Mouse (Mus musculus) embryonic facial prominence, embryonic 13.5 days (tissue): ENCODE data around the gene Nck1. TPM values are rescaled to one million over a fixed set of nuclear protein-coding genes. Genes with fewer than 3 reads are reported as not detected.

Experiments used
- ATAC-seq: fragments of 200-750 bp; cut with Nextera tagmentation; 2 replicates; pipeline ENCODE4 v1.8.0; 2017; ENCODE audit warnings: low read depth; ENCODE audit not compliant: insufficient number of reproducible peaks, insufficient read depth, low FRiP score, low TSS enrichment
- H3K27ac ChIP-seq: fragments of 300-500 bp; sonication (generic); 2 replicates; pipeline ENCODE4 v1.5.1; 2015; ENCODE audit warnings: moderate library complexity, mild to moderate bottlenecking, inconsistent platforms
- H3K27me3 ChIP-seq: fragments of 300-500 bp; sonication (generic); 2 replicates; pipeline ENCODE4 v1.6.1; 2015; ENCODE audit warnings: mild to moderate bottlenecking, inconsistent platforms
- H3K36me3 ChIP-seq: fragments of 300-500 bp; sonication (generic); 2 replicates; pipeline ENCODE4 v1.6.1; 2015; ENCODE audit warnings: mild to moderate bottlenecking, inconsistent platforms
- H3K4me1 ChIP-seq: fragments of 300-500 bp; sonication (generic); 2 replicates; pipeline ENCODE4 v1.6.1; 2015; ENCODE audit warnings: inconsistent platforms
- H3K4me2 ChIP-seq: fragments of 300-500 bp; sonication (generic); 2 replicates; pipeline ENCODE4 v1.6.1; 2015; ENCODE audit warnings: moderate library complexity, mild to moderate bottlenecking, inconsistent platforms
- H3K4me3 ChIP-seq: fragments of 300-500 bp; sonication (generic); 2 replicates; pipeline ENCODE4 v1.5.1; 2015; ENCODE audit warnings: mild to moderate bottlenecking, inconsistent platforms
- H3K9ac ChIP-seq: fragments of 300-500 bp; sonication (generic); 2 replicates; pipeline ENCODE4 v1.6.1; 2015; ENCODE audit warnings: mild to moderate bottlenecking, inconsistent platforms
- H3K9me3 ChIP-seq: fragments of 300-500 bp; sonication (generic); 2 replicates; pipeline ENCODE4 v1.6.1; 2016; ENCODE audit warnings: inconsistent platforms
- WGBS: fragments of 180-500 bp; shearing (Covaris S2); methylation state at CpG from one replicate; pipeline ENCODE4 v1.1.7; 2015; ENCODE audit warnings: mixed read lengths; 5-methylcytosine and 5-hydroxymethylcytosine counted together
- polyA plus RNA-seq: library from polyadenylated mRNA; unstranded; fragments of >200 nt; fragmentation: Nextera tagmentation; extraction: Ambion mirVana; gene quantifications from 2 replicates; pipeline ENCODE4 v1.2.1, GENCODE M21; 2015

Nck1 gene
- polyA plus RNA-seq, 1 experiment from 2014 or later = 70.1 TPM

DNA sequence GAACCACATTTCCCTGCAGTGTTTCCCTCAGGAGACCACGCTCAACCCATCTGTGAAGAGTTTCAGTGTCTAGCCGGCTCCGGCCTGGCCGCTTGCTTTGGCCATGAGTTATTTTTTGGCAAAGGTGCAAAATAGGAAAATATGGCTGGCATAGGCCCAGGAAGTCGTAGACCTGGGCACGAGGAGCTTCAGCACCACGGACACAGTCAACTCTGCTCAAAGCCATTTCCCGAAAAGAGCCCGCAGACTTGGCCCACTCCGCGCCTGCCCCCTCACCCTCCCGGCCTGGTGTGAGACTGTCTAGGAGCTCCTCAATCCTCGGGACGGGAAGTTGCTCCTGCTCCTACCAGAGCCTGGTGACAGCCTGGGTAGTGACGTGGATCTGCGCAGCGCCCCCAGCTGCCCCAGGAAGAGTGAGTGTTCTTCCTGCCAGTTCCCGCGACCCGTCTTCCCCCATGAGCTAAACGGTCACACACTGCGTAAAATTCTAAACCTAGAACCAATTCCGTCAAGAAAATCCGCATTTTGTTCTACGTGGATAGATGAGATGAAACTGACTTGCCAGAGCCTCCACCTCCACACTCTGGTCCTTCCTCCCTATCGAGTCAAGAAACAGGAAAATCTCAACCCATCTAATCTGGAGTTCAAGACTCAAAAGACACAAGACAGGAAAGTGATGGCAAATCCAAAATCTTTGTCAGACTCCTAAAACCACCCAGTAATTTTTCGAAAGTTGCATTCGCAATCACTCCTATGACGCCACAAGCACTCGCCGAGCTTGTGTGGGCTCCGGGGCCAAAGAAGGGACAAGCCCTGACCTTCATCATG lies 24.1 kb upstream of the Nck1 start:
- Histone ChIP-seq H3K36me3 (no peaks in the 10 kb centered on the region), H3K27me3 (0 out of 2 replicates have a peak, but pooled peaks cover 3% of the 10 kb centered on the region), H3K4me1 (peaks cover 5% of the 10 kb centered on the region; the same call in 1 of the 2 replicates), H3K4me3 (peak overlapping the region; percentile 74), H3K4me2 (peak overlapping the region; percentile 88), H3K9ac (peak overlapping the region; percentile 78), H3K9me3 (no peaks in the 10 kb centered on the region), H3K27ac (no peak overlapping the region)
- no peak for ATAC-seq
- 8% methylated on average over 32 of the region's 32 CpGs for WGBS

DNA sequence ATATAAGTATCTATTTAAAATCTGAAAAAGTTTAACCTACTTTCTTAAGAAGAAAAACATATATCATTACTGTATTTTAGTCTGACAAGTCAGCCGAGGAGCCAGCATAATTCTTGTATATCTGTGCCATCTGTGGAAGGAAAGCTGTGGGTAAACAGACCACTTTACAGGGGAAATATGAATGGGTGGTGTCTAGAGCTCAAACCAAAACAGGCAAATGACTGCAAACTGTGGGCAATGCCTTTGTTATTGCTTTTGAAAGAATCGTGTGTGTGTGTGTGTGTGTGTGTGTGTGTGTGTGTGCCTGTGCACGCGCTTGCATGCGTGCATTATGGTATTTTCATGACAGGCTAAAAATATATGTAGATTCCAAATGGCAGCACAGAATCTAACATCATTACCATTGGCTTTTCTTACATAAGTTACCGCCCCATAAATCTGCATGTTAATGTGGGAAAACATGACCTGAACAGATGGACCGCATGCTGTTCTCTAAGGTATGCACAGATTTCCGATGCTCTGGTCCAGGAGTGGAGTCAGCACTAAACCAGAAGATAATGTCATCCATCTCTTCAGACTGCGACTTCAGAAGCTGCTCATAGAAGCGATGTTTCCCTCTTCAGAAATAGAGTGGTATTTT lies 14.4 kb upstream of the Nck1 start:
- Histone ChIP-seq H3K9me3 (no peaks in the 10 kb centered on the region), H3K4me3 (no peak overlapping the region), H3K9ac (no peak overlapping the region), H3K4me1 (peaks cover 7% of the 10 kb centered on the region), H3K36me3 (no peaks in the 10 kb centered on the region), H3K27ac (no peak overlapping the region), H3K27me3 (no peaks in the 10 kb centered on the region), H3K4me2 (no peak overlapping the region)
- ATAC-seq = no peak
- 81% methylated on average over 10 of the region's 10 CpGs for WGBS

DNA sequence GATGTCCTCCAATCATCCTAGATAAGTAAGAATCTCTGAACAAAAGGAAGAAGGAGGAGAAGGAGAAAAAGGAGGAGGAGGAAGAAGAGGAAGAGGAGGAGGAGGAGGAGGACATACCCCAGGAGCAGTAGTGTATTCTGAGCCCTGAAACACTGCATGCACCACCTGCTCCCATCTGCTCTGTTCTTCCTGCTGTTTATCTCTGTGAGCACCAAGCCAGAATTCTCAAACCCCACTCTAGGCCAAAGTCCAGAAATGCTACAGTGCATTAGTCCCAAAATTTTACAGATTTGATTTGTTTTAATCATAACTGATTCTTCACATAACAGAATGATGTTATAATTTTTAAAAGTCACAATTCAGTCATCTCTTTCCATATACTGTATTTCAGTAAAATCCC lies 13.1 kb upstream of the Nck1 start:
- peaks cover 10% of the 10 kb centered on the region for H3K4me1 ChIP-seq
- no peak overlapping the region for H3K27ac ChIP-seq
- H3K27me3 ChIP-seq = no peaks in the 10 kb centered on the region
- ATAC-seq = no peak
- H3K4me2 ChIP-seq = no peak overlapping the region
- H3K9me3 ChIP-seq = no peaks in the 10 kb centered on the region
- no peak overlapping the region for H3K4me3 ChIP-seq
- H3K9ac ChIP-seq = no peak overlapping the region
- no peaks in the 10 kb centered on the region for H3K36me3 ChIP-seq

DNA sequence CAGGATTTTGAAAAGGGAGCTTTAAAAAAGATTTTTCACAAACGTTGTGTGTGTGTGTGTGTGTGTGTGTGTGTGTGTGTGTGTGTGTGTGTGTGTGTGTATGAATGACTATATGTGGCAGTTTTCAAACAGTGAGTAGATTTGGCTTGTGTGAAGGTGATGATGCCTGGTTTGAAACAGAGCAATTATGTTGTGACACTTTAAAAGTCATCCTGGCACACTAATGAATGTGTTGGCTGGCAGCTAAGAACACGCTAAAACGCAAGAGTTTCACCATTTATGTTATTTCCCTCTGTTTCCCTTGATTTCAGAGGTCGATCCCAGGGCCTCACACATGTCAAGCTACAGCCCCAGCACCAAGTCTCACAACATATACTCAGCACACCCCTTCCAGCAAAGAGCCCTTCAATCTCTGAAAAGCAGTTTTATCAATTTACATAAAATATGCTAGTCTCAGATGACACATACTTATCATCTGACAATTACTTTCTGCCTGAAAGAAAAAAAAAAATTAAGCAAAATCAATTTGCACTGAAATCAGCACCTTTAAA lies 12.2 kb upstream of the Nck1 start:
- Histone ChIP-seq H3K36me3 (peaks cover 3% of the 10 kb centered on the region; the same call in 1 of the 2 replicates), H3K27me3 (no peaks in the 10 kb centered on the region), H3K4me3 (no peak overlapping the region), H3K9ac (no peak overlapping the region), H3K9me3 (no peaks in the 10 kb centered on the region), H3K4me2 (no peak overlapping the region), H3K4me1 (peaks cover 10% of the 10 kb centered on the region), H3K27ac (no peak overlapping the region)
- no peak for ATAC-seq
- WGBS = 86% methylated on average over 4 of the region's 4 CpGs

DNA sequence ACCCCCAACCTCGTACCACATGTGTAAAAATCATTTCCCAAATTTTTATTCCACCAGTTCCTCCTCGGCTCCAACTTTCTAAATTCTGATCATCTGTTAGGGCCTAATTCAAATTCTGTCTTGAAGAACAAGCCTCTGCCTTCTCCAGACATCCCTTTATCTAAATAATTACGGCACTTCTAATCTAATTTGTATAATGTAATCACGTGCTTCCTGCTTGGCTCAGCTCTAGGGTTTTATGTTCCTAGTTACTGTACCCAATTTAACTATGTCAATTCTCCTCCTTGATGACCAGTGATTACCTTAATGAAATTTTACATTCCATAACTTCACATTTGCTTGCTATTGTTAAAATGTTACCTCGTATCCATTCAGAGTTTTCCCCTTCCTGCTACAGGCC lies 9.8 kb upstream of the Nck1 start:
- Histone ChIP-seq H3K27me3 (no peaks in the 10 kb centered on the region), H3K9ac (no peak overlapping the region), H3K9me3 (no peaks in the 10 kb centered on the region), H3K4me3 (no peak overlapping the region), H3K4me2 (no peak overlapping the region), H3K27ac (no peak overlapping the region), H3K4me1 (peaks cover 10% of the 10 kb centered on the region), H3K36me3 (peaks cover 14% of the 10 kb centered on the region)
- WGBS = 31% methylated on average over 5 of the region's 5 CpGs
- ATAC-seq = no peak

DNA sequence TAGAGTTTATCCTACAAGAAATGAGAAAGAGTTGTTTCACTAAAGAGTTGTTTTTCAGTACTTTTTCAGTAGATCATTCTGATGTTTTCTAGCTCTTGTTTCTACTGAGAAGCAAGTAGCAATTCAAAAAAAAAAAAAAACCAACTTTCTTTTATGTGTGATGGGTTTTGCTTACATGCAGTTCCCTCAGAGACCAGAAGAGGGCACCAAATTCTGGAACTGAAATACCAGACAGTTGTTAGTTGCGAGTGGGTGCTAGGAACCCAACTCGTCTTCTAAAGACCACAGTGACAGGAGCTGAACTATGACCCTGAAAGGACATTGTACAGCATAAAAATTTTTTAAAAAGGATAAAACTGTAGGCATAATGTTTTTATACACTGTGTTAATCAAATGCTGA lies 2.4 kb upstream of the Nck1 start:
- peaks cover 24% of the 10 kb centered on the region for H3K36me3 ChIP-seq
- H3K9me3 ChIP-seq = peaks cover 5% of the 10 kb centered on the region
- H3K4me3 ChIP-seq = no peak overlapping the region
- H3K27ac ChIP-seq = no peak overlapping the region
- H3K4me2 ChIP-seq = no peak overlapping the region
- WGBS = 86% methylated on average over 2 of the region's 2 CpGs
- peaks cover 16% of the 10 kb centered on the region for H3K4me1 ChIP-seq
- H3K27me3 ChIP-seq = no peaks in the 10 kb centered on the region
- no peak overlapping the region for H3K9ac ChIP-seq
- no peak for ATAC-seq

DNA sequence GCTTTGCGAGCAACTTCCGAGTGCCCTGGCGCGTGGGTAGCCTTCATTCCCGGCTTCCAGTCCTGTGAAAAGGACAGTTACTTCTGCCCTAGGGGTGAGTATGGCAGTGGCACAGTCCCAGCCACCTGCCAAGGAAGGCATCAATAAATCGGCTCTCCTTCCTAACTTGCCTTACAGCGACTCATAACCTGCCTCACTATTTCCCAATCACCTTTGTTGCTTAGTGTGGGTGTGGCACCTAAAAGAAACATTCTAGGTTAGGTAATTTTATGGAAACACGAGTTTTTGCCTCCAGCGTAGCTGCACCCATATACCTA lies 618 bp upstream of the Nck1 start:
- peak; percentile 45; the same call in 1 of the 2 replicates for ATAC-seq
- Histone ChIP-seq H3K9ac (peak overlapping the region; percentile 95), H3K4me3 (peak overlapping the region; percentile 98), H3K36me3 (peaks cover 14% of the 10 kb centered on the region), H3K4me1 (peaks cover 18% of the 10 kb centered on the region), H3K4me2 (peak overlapping the region; percentile 76), H3K27me3 (no peaks in the 10 kb centered on the region), H3K9me3 (peaks cover 5% of the 10 kb centered on the region), H3K27ac (peak overlapping the region; percentile 87)
- WGBS = 12% methylated on average over 9 of the region's 9 CpGs

DNA sequence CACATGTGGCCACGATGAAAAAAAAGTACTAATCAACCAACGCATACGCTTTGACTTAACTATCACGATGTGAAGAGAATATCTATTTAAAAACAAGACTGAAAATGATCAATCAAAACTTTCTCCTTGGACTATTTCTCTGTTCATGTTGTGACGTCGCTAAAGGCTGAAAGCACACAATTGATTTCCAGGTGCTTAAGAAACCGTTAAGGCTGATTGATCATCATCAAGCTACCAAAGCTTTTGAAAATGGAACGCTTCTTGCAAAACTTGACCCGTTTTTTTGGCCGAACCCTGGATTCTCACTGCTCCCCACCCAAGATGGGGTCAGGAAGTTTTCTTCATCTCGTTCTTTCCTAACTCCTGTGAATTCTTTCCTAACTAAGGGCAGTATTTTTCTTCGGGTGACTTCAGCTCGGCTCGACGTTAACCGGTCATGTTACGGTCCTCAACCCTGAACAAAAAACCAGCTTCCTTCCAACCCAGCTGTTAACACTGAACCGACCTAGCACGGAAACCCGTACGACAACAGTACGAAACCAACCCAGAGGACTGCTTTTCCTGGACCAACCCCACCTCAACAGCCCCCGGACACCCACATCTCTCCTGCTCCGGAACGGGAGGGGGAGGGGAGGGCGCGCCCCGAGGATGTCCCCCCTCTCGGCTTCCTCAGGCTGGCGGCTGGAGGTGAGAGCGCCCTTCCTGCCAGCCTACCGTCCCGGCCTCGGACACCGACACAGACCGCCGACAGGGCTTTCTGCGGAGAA lies 803 bp downstream of the Nck1 start:
- peak overlapping the region; percentile 76 for H3K4me2 ChIP-seq
- under 1% methylated on average over 38 of the region's 38 CpGs for WGBS
- ATAC-seq = peak; percentile 13; the same call in 1 of the 2 replicates

DNA sequence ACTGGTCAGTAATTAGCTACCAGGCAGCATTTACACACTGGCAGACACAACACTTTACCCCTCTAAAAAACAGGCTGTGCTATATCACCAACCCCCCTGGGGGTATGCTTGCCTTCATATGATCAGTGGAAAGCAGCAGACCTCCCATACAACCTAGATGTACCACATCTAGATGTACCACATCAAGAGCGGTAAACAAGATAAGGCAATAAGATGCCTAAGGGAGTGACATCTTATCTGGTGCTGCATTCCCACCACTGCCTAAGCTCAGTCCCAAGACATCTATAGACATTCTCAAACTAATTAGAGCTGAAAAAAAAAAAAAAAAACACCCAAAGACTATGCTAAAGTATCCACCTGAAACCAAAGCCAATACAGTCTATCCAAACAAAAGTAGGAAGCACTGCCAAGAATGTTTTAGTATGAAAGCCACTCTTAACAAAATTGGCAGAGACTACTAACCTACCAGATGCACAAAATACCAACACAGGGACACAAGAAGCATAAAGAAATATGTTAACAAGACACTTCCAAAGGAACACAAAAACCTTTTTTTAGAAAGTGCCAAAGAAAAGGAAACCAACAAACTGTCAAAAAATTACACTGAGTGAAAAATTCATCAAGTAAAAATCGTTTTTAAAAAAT lies 10.2 kb downstream of the Nck1 start:
- Histone ChIP-seq H3K27me3 (no peaks in the 10 kb centered on the region), H3K27ac (no peak overlapping the region), H3K4me1 (no peaks in the 10 kb centered on the region), H3K9me3 (no peaks in the 10 kb centered on the region), H3K4me3 (no peak overlapping the region), H3K9ac (no peak overlapping the region), H3K4me2 (no peak overlapping the region), H3K36me3 (no peaks in the 10 kb centered on the region)
- no peak for ATAC-seq
- 90% methylated on average over 2 of the region's 2 CpGs for WGBS

More for the DNA sequence above, 803 bp downstream of the Nck1 start:
- peak overlapping the region; percentile 87 for H3K27ac ChIP-seq
- peak overlapping the region; percentile 98 for H3K4me3 ChIP-seq
- H3K27me3 ChIP-seq = no peaks in the 10 kb centered on the region
- peaks cover 5% of the 10 kb centered on the region for H3K9me3 ChIP-seq
- H3K9ac ChIP-seq = peak overlapping the region; percentile 95
- H3K36me3 ChIP-seq = peaks cover 8% of the 10 kb centered on the region
- peaks cover 18% of the 10 kb centered on the region for H3K4me1 ChIP-seq

DNA sequence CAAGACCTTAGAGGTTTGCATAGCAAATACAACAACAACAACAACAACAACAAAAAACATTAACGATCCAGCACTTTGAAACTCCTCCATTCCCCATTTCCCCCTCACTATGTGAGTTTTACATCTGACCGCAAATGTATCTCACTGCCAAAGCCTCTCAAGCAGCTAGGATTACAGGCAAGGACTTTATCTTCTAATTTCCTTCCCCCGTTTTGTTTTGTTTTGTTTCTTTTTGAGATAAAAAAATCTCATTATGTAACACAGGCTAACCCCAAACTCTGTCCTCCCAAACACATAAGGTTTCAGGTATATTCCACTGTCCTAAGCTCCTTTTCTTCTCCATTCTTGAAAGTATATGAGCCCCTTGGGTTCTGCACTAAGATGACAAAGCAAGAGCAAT lies 11.2 kb downstream of the Nck1 start:
- Histone ChIP-seq H3K36me3 (no peaks in the 10 kb centered on the region), H3K27ac (no peak overlapping the region), H3K9me3 (no peaks in the 10 kb centered on the region), H3K27me3 (no peaks in the 10 kb centered on the region), H3K4me3 (no peak overlapping the region), H3K4me1 (no peaks in the 10 kb centered on the region), H3K4me2 (no peak overlapping the region), H3K9ac (no peak overlapping the region)
- no peak for ATAC-seq
- WGBS = 86% methylated on average over 3 of the region's 3 CpGs

DNA sequence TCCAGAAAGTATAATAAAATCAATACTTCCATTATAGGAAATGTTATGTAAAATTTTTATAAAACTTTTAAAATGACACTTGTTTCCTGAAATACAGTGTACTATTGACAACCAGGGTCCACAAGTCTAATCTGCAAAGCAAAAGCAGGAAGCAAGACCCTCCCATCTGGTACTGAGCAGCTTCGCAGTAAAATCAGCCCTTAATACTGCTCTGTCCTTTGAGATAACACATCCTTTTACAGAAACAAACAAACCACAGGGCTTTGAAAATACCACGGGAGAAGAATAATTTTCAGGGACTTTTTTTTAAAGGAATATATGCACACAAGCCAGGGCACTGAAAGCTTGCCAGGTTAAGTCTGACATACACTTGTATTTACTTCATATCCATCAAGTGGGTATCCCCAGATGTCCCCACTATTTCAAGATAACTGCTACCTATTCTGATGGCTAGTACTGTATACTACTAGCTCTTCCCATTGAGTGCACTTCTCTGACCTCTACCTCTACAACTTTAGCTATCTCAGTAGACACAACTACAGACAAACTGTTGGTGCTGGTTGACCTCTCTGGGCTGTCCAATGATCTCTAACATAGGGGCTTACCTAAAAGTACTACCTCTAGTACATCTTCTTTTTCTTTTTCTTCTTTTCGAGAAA lies 13.0 kb downstream of the Nck1 start:
- no peak for ATAC-seq
- WGBS = 74% methylated on average over 3 of the region's 3 CpGs

More for the DNA sequence above, 13.0 kb downstream of the Nck1 start:
- Histone ChIP-seq H3K27me3 (no peaks in the 10 kb centered on the region), H3K4me1 (no peaks in the 10 kb centered on the region), H3K27ac (no peak overlapping the region), H3K36me3 (peaks cover 7% of the 10 kb centered on the region; the same call in 1 of the 2 replicates), H3K9ac (no peak overlapping the region), H3K4me3 (no peak overlapping the region), H3K4me2 (no peak overlapping the region), H3K9me3 (0 out of 2 replicates have a peak, but pooled peaks cover 4% of the 10 kb centered on the region)
